Mouse (Mus musculus) limb, embryonic 11.5 days (tissue): ENCODE measurements around the gene 1700011L22Rik. TPM values are rescaled to one million over a fixed set of nuclear protein-coding genes. Genes with fewer than 3 reads are reported as not detected.

Experiments
- ATAC-seq: fragments of 200-750 bp; cut with Nextera tagmentation; 2 replicates; pipeline ENCODE4 v1.8.0; 2017; ENCODE audit warnings: low read depth; ENCODE audit not compliant: insufficient number of reproducible peaks, low FRiP score, low TSS enrichment
- DNase-seq: peaks from one replicate; pipeline ENCODE4 v3.0.0-alpha.2; 2015; ENCODE audit warnings: low spot score
- H3K27ac ChIP-seq: fragments of 300-500 bp; sonication (generic); replicated peaks from 2 replicates; pipeline ENCODE4 v1.5.1; 2014; ENCODE audit warnings: low read depth, mild to moderate bottlenecking, low read length
- H3K27me3 ChIP-seq: fragments of 300-500 bp; sonication (generic); 2 replicates; pipeline ENCODE4 v1.6.1; 2014; ENCODE audit warnings: mild to moderate bottlenecking, low read length, mixed read lengths; ENCODE audit not compliant: control insufficient read depth, insufficient read depth
- H3K36me3 ChIP-seq: fragments of 300-500 bp; sonication (generic); 2 replicates; pipeline ENCODE4 v1.6.1; 2014; ENCODE audit warnings: mild to moderate bottlenecking, low read length, moderate library complexity, mixed read lengths; ENCODE audit not compliant: control insufficient read depth, insufficient read depth
- H3K4me1 ChIP-seq: fragments of 300-500 bp; sonication (generic); 2 replicates; pipeline ENCODE4 v1.6.1; 2014; ENCODE audit warnings: low read length, mixed read lengths; ENCODE audit not compliant: control insufficient read depth, insufficient read depth
- H3K4me2 ChIP-seq: fragments of 300-500 bp; sonication (generic); 2 replicates; pipeline ENCODE4 v1.6.1; 2014; ENCODE audit warnings: low read depth, mild to moderate bottlenecking, moderate library complexity; ENCODE audit not compliant: severe bottlenecking
- H3K4me3 ChIP-seq: fragments of 300-500 bp; sonication (generic); 2 replicates; pipeline ENCODE4 v1.5.1; 2014; ENCODE audit warnings: low read depth, low read length
- H3K9ac ChIP-seq: fragments of 300-500 bp; sonication (generic); 2 replicates; pipeline ENCODE4 v1.6.1; 2014; ENCODE audit warnings: mild to moderate bottlenecking, low read length
- H3K9me3 ChIP-seq: fragments of 300-500 bp; sonication (generic); 2 replicates; pipeline ENCODE4 v1.6.1; 2016; ENCODE audit warnings: low read length; ENCODE audit not compliant: control insufficient read depth
- WGBS: fragments of 180-500 bp; shearing (Covaris S2); extraction: QIAGEN DNeasy Blood & Tissue Kit; methylation state at CpG from one replicate; pipeline ENCODE4 v1.1.7; 2014; 5-methylcytosine and 5-hydroxymethylcytosine counted together
- polyA plus RNA-seq: library from polyadenylated mRNA; unstranded; fragments of >200 nt; fragmentation: Nextera tagmentation; extraction: Ambion mirVana; gene quantifications from 2 replicates; pipeline ENCODE4 v1.2.1, GENCODE M21; 2014

1700011L22Rik gene
- polyA plus RNA-seq, 1 experiment from 2014 or later, result not detected

- H3K27ac ChIP-seq, result no peak overlapping the region
- no peak overlapping the region for H3K4me2 ChIP-seq
- H3K4me3 ChIP-seq, result no peak overlapping the region
- no peaks in the 10 kb centered on the region for H3K36me3 ChIP-seq
- 91% methylated on average over 4 of the region's 4 CpGs for WGBS
- H3K4me1 ChIP-seq, result no peaks in the 10 kb centered on the region
- no peak for DNase-seq
- no peak overlapping the region for H3K9ac ChIP-seq
- no peaks in the 10 kb centered on the region for H3K9me3 ChIP-seq
- no peaks in the 10 kb centered on the region for H3K27me3 ChIP-seq
- ATAC-seq, result no peak
These were observed 39.9 kb upstream of the 1700011L22Rik start for GRCm38 (mm10) chr8:79288250-79288649.

GRCm38 (mm10) chr8:79286424-79286823 is 38.1 kb upstream of the 1700011L22Rik start:
- H3K27me3 ChIP-seq, result no peaks in the 10 kb centered on the region
- no peak overlapping the region for H3K27ac ChIP-seq
- H3K9ac ChIP-seq, result no peak overlapping the region
- no peak overlapping the region for H3K4me2 ChIP-seq
- H3K9me3 ChIP-seq, result no peaks in the 10 kb centered on the region
- ATAC-seq (no peak), DNase-seq (no peak)
- no peak overlapping the region for H3K4me3 ChIP-seq
- no peaks in the 10 kb centered on the region for H3K4me1 ChIP-seq
- 90% methylated on average over 3 of the region's 3 CpGs for WGBS
- no peaks in the 10 kb centered on the region for H3K36me3 ChIP-seq

- Histone ChIP-seq H3K4me2 (no peak overlapping the region), H3K36me3 (no peaks in the 10 kb centered on the region), H3K9me3 (no peaks in the 10 kb centered on the region), H3K27me3 (no peaks in the 10 kb centered on the region), H3K4me3 (no peak overlapping the region), H3K4me1 (no peaks in the 10 kb centered on the region), H3K9ac (no peak overlapping the region), H3K27ac (no peak overlapping the region)
- ATAC-seq (no peak), DNase-seq (no peak)
- 95% methylated on average over 3 of the region's 3 CpGs for WGBS
These were observed 36.3 kb upstream of the 1700011L22Rik start for GRCm38 (mm10) chr8:79284626-79285025.

- Histone ChIP-seq H3K9ac (no peak overlapping the region), H3K4me2 (no peak overlapping the region), H3K36me3 (no peaks in the 10 kb centered on the region), H3K9me3 (no peaks in the 10 kb centered on the region), H3K4me1 (no peaks in the 10 kb centered on the region), H3K4me3 (no peak overlapping the region), H3K27me3 (no peaks in the 10 kb centered on the region), H3K27ac (no peak overlapping the region)
- DNase-seq (no peak), ATAC-seq (no peak)
- WGBS, result 59% methylated on average over 6 of the region's 6 CpGs
These were observed 33.1 kb upstream of the 1700011L22Rik start for GRCm38 (mm10) chr8:79281376-79281890.

- H3K36me3 ChIP-seq, result no peaks in the 10 kb centered on the region
- ATAC-seq (no peak), DNase-seq (no peak)
- no peaks in the 10 kb centered on the region for H3K4me1 ChIP-seq
- H3K27ac ChIP-seq, result no peak overlapping the region
- WGBS, result 82% methylated on average over 8 of the region's 8 CpGs
- no peaks in the 10 kb centered on the region for H3K27me3 ChIP-seq
- no peak overlapping the region for H3K4me3 ChIP-seq
- H3K4me2 ChIP-seq, result no peak overlapping the region
- H3K9me3 ChIP-seq, result no peaks in the 10 kb centered on the region
- H3K9ac ChIP-seq, result no peak overlapping the region
These were observed 29.0 kb upstream of the 1700011L22Rik start for GRCm38 (mm10) chr8:79277264-79277870.

GRCm38 (mm10) chr8:79274940-79275339 is 26.6 kb upstream of the 1700011L22Rik start:
- no peak for DNase-seq
- 0 out of 2 replicates have a peak, but pooled peaks cover 2% of the 10 kb centered on the region for H3K36me3 ChIP-seq
- no peaks in the 10 kb centered on the region for H3K9me3 ChIP-seq
- H3K4me3 ChIP-seq, result no peak overlapping the region
- WGBS, result 94% methylated on average over 10 of the region's 10 CpGs
- H3K4me2 ChIP-seq, result no peak overlapping the region
- H3K4me1 ChIP-seq, result no peaks in the 10 kb centered on the region
- no peak overlapping the region for H3K9ac ChIP-seq
- H3K27me3 ChIP-seq, result no peaks in the 10 kb centered on the region
- no peak overlapping the region for H3K27ac ChIP-seq
- ATAC-seq, result no peak

- WGBS, result 92% methylated on average over 6 of the region's 6 CpGs
- Histone ChIP-seq H3K4me1 (no peaks in the 10 kb centered on the region), H3K4me3 (no peak overlapping the region), H3K4me2 (no peak overlapping the region), H3K27ac (no peak overlapping the region), H3K9ac (no peak overlapping the region), H3K36me3 (0 out of 2 replicates have a peak, but pooled peaks cover 2% of the 10 kb centered on the region), H3K27me3 (no peaks in the 10 kb centered on the region), H3K9me3 (no peaks in the 10 kb centered on the region)
- DNase-seq, result no peak
- no peak for ATAC-seq
These were observed 25.4 kb upstream of the 1700011L22Rik start for GRCm38 (mm10) chr8:79273776-79274175.

GRCm38 (mm10) chr8:79272676-79273075 is 24.3 kb upstream of the 1700011L22Rik start:
- Histone ChIP-seq H3K4me2 (no peak overlapping the region), H3K9me3 (no peaks in the 10 kb centered on the region), H3K27me3 (no peaks in the 10 kb centered on the region), H3K36me3 (0 out of 2 replicates have a peak, but pooled peaks cover 2% of the 10 kb centered on the region), H3K27ac (no peak overlapping the region), H3K4me3 (no peak overlapping the region), H3K4me1 (no peaks in the 10 kb centered on the region), H3K9ac (no peak overlapping the region)
- DNase-seq (no peak), ATAC-seq (no peak)
- 80% methylated on average over 4 of the region's 4 CpGs for WGBS

- Histone ChIP-seq H3K4me2 (no peak overlapping the region), H3K27me3 (no peaks in the 10 kb centered on the region), H3K36me3 (0 out of 2 replicates have a peak, but pooled peaks cover 2% of the 10 kb centered on the region), H3K4me1 (no peaks in the 10 kb centered on the region), H3K27ac (no peak overlapping the region), H3K9ac (no peak overlapping the region), H3K9me3 (no peaks in the 10 kb centered on the region), H3K4me3 (no peak overlapping the region)
- no peak for ATAC-seq
- 92% methylated on average over 7 of the region's 7 CpGs for WGBS
- no peak for DNase-seq
These were observed 20.6 kb upstream of the 1700011L22Rik start for GRCm38 (mm10) chr8:79268921-79269320.
